Mouse (Mus musculus) ovary, postnatal 36 days (tissue): ENCODE results near the gene Epm2aip1.

ENCODE experiments used
- DNase-seq: peaks from one replicate; pipeline ENCODE4 v3.0.0; 2022; ENCODE audit warnings: low spot score, mixed read lengths

The Epm2aip1 gene

DNA sequence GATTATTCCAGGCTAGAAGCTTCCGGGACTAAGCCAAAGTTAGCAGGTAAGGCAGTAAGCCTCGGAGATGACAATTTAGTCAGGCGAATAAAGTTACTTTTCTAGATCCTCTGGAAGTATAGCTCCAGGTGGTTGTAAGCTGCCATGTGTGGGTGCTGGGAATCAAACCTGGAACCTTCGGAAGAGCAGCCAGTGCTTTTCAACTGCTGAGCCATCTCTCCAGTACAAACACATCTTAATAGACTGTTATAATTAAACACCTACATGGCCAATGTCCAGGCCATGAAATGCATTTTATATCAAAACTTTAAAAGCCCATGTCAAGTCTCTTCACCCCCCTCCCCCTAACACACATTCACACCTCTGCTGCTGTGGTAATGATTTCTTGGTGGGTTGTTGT, 16.2 kb downstream of the Epm2aip1 start:
- DNase-seq: no peak

DNA sequence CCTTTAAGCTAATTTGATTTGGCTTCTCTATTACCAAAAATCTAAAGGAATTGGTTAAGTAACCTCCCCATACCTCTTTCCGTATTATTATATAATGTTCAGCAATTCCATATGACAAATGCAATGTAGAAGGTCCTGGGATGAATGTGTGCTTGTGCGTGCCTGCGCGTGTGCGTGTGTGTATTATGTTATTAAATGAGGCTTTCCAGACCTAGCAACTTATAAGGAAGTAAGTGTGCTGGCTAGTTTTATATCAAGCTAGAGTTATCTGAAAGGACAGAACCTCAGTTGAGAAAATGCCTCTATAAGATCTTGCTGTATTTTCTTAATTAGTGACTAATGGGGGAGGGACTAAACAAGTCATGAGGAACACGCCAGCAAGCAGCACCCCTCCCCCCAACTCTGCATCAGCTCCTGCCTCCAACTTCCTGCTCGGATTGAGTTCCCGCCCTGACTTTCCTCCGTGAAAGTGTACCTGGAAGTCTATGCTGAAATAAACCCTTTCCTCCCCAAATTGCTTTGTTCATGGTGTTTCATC, 17.6 kb downstream of the Epm2aip1 start:
- no peak for DNase-seq

DNA sequence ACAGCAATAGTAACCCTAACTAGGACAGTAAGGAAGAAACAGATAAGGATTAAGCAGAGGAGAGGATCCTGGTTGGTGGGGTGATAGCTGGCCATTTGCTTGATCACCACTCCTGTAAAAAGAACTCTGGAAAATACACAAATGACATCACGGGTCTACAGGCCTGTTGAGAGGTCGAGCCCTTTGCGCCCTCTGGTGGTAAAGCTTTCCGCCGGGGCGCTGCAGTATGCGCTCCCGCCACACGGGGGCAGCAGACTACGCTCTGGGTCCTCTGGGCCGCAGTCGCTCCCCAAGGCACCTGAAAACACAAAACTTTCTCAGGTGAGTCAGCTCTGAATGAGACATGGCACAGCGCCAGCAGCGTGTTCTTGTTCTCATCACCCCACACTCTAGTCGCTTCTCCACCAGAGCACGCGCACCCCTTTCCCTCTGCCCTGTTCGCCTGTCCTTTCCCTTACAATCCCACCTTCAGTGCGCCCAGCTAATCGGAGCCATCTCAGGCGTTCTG, 18.2 kb downstream of the Epm2aip1 start:
- DNase-seq: peak; percentile 90

DNA sequence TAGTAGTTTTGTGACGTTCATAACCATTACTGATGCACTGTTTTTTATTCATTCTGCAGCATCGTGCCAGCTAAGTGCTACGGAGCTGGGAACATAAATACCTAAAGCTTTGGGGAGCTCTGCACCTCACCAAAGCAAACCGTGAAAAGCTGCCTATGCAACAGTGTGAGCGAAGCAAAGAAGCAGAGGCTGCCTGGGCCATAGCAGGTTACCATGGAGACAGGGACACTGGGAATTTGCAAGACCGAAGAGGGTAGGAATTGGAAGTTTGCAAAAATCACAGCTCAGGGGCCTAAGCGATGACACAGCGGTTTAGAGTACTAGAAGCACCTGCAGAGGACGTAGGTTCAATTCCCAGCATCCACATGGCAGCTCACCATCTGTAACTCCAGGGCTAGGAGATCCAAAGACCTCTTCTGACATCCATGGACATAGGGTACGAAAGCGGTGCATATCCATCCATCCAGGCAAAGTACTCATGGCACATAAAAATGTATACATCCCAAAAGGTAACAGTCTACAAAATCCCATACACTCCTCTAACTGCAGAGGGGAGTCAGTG, 18.9 kb downstream of the Epm2aip1 start:
- DNase-seq: no peak

DNA sequence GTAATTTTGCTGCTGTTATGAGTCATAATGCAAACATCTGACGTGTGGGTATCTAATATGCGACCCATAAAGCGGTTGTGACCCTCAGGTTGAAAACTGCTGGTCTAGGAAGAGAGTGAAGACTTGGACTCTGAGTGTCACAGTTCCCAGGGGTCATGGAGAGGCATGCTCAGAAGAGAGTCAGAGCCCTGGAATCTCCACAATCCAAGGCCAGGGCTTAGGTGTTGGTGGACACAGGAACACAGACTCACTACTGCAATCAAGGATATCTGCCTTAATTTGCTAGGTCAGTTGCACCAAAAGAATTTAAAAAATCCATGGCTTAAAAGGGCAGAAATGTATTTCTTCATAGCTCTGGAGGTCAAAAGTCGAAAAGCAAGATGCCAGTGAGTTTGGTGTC, 21.5 kb downstream of the Epm2aip1 start:
- no peak for DNase-seq

DNA sequence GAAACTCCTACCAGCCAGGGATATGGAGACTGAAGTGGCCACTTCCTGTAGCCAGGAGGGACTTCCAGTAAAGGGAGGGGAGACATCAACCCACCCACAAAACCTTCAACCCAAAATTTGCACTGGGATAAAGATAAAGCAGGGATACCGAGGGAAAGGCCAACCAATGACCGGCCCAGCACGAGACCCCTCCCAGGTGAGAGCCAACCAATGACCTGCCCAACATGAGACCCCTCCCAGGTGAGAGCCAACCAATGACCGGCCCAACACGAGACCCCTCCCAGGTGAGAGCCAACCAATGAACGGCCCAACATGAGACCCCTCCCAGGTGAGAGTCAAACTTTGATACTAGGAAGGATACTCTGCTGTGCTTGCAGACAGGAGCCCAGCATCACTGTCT, 23.2 kb downstream of the Epm2aip1 start:
- no peak for DNase-seq

DNA sequence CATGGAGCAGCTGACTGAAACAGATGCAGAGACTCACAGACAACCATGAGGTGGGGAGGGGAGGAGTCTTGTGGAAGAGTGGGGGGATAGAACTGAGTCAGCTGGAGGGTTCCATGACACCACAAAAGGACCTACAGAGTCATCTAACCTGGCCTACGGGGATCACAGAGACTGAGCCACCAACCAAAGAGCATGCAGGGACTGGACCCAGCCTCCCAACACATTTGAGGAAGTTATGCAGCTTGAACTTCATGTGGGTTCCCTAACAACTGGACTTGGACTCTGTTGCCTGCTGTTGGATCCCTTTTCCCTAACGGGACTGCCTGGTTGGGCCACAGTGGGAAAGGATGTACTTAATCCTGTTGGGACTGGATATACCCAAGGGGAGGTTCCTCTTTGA, 23.6 kb downstream of the Epm2aip1 start:
- no peak for DNase-seq

DNA sequence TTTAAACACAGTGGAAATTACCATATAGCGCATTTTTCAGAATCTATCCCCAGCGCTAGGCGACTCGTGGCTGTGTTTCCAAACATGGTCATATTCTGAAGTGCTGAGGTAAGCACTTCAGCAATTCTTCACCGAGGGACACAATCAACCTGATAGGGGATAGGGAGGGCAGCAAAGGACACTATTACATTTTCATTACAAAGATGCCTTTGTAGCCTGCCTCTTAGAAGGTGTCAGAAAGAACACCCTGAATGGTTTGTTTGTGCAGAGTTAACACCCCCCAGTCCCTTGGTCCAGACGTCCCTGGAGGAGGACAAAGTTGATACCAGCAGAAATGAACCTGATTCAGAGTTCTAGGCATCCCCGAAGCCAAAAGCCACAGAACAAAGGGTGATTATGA, 24.7 kb downstream of the Epm2aip1 start:
- DNase-seq: no peak

DNA sequence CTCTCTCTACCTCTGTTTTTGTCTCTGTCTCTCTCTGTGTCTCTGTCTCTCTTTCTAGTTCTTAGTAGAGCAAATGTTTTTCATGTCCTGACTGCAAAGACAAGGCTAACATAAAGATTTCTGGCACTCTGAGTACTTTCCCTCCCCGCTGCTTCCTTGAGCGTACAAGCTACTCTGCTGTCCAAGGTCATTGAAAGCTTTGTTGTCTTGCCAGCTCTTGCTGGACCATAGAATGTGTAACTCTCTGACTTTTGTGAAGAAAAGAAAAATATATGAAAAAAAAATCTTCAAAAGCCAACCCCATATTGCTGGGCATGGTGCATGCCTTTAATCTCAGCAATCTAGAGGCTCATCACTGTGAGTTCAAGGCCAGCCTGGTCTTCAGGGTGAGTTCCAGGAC, 26.9 kb downstream of the Epm2aip1 start:
- no peak for DNase-seq

DNA sequence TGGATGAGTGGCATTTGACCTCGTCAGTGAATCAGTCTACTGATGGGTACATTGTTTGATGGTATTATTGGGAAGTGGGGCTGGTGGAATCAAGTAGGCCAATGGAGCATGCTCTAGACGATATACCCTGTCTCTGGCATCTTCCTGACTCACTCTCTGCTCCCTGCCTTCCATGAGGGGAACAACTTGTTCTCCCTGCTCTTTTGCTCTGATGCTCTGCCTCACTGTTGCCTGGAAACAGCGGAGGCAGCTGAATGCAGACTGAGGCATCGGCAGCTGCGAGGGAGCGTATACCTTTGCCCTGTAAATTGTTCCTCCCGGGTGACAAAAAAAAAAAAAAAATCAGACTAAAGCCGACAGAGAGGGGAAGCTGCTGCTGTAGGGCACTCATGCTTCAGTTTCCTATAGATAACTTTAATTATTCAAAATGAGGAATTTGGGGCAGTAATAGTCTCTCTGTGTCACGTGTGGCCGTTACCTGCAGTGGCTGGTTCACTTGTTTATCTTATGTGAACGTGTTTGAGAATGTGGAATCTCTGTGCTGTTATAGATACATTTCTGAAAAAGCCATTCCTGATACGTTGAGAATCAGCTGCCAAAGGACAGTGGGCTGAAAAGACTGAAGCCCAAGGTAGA, 30.6 kb downstream of the Epm2aip1 start:
- no peak for DNase-seq

DNA sequence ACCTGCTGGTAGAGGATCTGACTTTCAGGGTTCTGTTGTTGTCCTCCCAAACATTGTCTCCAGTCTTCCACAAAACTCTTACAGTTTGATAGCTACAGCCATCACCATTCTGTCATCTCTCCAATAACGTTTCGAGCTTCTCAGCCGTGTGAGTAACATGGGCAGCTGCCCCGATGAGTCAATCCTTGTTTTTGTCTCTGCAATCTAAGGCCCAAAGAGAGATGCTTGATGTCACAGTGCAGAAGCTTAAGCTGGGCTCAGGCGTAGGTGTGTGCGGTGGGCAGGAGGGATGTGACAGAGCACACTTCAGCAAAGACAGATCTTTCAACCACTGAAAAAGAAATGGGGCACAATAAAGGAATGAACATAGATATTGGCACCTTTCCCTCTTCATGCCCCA, 32.3 kb downstream of the Epm2aip1 start:
- no peak for DNase-seq

DNA sequence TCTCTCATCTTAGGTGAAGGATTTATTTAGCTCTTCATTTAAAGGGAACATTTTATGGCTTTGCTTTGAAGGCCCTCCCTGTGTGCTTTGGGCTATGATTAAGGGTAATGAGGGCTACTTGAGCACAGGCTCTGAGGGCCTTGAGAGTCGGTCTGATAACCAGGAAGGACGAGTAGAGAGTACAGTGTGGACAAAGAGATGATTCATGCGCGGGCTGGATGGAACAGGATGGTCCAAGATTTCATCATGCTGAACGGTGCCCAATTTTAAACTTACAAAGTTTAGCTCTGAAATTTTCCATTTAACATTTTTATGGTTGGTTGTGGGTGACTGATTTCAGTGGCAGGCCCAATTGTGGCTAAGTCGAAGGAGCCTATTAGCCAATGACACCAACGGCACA, 34.4 kb downstream of the Epm2aip1 start:
- no peak for DNase-seq

DNA sequence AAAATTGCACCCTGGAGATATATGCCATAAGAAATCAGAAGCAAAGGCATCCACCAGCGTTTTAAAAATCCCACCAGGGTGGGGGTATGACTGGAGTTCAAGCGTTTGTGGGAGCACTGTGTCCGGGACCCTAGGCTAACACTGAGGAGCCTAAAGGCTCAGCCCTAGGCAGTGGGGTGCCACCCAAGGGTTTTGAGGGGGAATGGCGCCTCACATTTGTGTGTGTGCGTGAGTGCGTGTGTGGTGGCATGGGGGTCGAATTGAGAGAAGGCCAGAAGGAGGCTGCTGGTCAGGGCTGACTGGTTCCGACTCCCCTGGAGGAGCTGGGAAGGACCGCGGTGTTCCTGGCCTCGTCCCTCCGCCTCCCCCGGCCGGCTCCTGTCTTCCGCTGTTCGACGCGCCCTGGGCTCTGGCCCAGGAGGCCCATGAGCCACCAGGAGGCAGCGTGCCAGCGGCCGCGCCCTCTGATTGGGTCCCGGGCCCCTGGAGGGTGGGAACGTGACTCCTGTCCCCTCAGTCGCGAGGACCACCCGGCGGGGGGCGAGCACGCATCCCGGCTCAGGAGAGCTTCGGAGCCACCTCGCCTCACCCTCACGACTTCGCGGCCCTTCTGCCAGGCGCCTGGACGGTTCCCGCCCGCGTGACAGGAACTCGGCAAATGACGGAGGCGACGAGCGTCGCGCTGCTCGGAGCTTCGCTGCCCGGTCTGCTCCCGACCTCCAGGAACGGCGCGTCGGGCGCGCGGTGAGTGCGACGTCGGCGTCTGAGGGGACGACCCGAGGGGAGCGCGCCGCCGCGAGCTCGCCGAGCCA, 39.5 kb downstream of the Epm2aip1 start, which contains the start of gene Trank1:
Gene Trank1, plus strand, starts transcription at position 709 of the 812 bp plus-strand sequence.
- DNase-seq: peak; percentile 25

DNA sequence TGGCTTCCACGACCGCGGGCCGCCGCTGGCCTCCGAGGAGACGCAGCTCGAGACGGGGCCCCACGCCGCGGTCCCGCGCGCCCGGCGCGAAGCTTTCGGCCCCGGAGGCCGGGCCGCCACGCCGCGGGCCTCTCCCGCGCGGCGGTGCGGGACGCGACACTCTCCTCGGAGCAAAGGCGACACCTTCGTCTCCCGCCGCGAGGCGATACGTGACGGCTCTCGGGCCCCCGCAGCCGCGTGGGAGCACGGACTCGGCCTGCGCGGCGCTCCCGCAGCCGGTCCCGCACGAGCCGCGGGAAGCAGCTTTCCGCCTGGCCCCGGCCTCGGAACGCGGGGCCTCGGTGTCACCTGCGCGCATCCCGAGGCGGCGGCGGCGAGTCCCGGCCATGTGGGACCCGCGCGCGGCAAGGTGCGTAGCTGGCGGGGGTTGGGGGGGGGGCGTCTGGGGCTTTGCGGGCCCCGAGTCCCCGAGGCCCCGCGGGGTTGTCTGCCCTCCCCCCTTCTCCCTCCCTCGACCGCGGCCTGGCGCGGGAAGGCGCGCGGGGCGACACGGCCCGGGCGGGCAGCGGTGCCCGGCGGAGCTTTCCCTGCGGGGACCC, 40.2 kb downstream of the Epm2aip1 start:
- DNase-seq: no peak

DNA sequence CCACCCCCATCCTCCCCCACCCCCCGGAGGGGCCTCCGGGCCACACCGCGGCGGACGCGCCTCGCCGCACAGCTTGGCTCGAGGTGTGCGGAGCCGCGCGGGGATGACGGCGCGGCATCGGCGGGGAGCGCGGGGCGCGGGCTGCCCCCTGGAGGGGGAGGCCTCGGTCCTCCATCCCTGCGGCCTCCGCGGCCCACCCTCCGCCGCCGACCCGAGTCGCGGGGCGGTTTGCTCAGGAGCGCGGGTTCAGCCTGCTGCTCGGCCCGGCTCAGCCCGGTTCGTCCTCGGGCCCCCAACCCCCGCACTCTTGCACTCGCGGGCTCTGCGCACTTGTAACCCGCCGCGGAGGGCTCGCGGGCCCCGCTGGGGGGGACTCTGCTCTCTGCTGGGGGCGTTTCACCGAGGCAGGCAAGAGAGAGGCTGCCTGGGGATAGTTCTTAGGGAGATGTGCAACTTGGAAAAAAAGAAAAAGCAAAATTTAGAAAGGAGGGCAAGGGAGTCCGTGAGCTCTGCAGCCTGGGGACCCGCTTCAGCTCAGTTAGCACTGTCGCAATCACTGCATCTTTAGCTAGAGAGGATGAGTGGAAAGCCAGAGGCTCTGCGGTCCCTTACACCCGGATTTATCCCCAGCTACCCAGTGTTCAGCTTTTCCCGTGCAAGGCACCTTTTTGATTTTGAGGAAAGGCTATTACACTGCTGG, 40.9 kb downstream of the Epm2aip1 start:
- no peak for DNase-seq

DNA sequence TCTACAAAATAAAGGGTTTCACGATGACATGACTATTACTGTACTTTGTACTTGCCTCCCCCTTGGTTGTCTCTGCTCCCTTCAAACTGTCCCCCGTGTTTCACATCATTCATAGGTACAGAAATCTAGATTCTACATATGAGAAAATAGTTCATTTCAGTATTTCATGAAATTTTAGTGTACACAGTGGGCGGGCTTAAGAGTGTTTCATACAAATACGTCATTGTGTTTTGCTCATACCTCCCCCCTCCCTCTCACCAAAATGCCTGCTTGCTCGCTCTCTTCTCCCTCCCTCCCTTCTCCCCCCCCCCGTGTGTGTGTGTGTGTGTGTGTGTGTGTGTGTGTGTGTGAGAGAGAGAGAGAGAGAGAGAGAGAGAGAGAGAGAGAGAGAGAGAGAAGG, 41.6 kb downstream of the Epm2aip1 start:
- DNase-seq: no peak

DNA sequence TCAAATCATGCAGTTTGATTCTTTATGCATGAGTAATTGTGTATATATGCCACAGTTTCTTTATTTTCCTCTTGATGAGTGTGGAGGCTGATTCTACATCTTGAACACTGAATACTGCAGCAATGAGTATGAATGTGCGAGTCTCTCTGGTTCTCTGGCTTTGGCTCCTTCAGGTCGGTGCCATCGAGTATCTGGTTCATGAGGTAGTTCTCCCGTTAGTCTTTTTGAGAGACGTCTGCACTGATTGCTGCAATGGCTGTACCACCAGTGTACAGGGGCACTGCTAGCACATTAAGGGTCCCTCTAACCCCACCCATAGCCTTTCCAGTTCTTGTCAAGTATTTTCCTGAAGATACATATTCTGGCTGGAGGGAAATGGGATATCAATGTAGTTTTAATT, 42.1 kb downstream of the Epm2aip1 start:
- no peak for DNase-seq

DNA sequence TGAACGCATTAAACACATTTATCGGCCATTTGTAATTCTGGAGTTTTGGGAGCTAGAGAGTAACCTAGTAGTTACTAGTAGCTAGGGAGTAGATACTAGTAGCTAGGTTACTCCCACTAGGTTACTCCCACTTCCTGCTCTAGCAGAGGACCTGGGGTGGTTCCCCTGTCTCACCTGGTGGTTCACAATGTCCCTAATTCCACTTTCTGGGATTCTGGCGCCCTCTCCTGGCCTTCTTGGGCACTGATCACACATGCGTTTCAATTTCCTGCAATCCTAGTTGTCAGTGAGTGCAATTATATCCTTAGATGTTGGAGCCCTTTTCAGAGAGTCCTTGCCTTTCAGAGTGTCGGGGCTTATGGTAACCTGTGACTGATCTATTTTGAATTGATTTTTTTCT, 42.5 kb downstream of the Epm2aip1 start:
- DNase-seq: peak; percentile 65

DNA sequence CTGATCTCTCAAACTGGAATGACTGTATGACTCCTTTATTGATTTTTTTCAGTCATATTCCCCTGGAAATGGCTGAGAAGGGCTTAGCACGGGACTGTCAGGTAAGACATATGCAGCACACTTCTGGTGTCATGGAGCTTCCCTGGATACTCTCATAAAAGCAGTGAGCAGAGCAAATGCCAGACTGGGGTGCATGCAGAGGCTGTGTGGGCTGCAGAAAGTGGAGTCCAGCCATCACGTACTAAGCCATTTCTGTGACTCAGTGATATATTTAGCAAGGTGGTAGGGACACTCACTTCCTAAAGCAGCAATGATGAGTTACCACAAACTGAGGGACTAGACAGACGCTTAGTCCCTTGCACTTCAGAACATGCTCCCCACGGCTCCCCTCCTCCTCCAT, 49.2 kb downstream of the Epm2aip1 start:
- no peak for DNase-seq

DNA sequence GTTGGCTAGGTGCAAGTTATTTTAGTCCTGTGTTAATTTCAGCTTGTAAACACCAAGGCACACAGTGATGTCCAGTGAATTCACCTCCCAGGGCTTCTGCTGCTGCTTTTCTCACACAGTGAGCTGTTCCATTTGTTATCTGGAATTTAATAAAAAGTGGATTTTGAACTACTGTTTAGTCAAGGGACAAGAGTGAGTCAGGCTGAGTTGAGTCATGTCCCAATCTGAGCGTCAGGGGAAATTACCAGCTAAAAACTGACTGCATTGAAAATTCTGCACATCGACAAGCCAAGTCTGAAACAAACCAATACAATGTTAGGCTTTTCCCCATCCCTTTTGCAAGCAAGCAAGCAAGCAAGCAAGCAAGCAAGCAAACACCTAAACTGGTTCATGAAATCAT, 53.2 kb downstream of the Epm2aip1 start:
- no peak for DNase-seq
